Mouse (Mus musculus): ENCODE data around the gene Alg6. TPM values are rescaled to one million over a fixed set of nuclear protein-coding genes. Genes with fewer than 3 reads are reported as not detected.

Alg6 gene
- polyA plus RNA-seq, 1 experiment = 1.6 TPM

- H3K36me3 ChIP-seq (ENCODE audit: control insufficient read depth, insufficient read depth, low read length) = 0 out of 2 replicates have a peak, but pooled peaks cover 3% of the 10 kb centered on the region
- TF ChIP-seq CTCF (IDR thresholded peaks at IDR 0.05; ENCODE audit: extremely low read depth, insufficient read length, insufficient replicate concordance, low read depth, low read length) = no peak
- TF ChIP-seq POLR2A (IDR thresholded peaks at IDR 0.05; ENCODE audit: low read depth, low read length) = no peak
- no peaks in the 10 kb centered on the region for H3K27me3 ChIP-seq (ENCODE audit: control insufficient read depth, insufficient read depth, low read length)
- no peak overlapping the region for H3K4me3 ChIP-seq (ENCODE audit: low read depth, low read length)
- no peak overlapping the region for H3K27ac ChIP-seq (ENCODE audit: insufficient read depth, low read depth, low read length)
- no peaks in the 10 kb centered on the region for H3K4me1 ChIP-seq (ENCODE audit: control insufficient read depth, insufficient read depth, insufficient read length, low read length)
- WGBS = 48% methylated on average over 5 of the region's 5 CpGs
These were observed 50.8 kb downstream of the Alg6 start for GRCm38 (mm10) chr4:99766303-99766702.

GRCm38 (mm10) chr4:99766753-99767152, 51.3 kb downstream of the Alg6 start:
- TF ChIP-seq CTCF (IDR thresholded peaks at IDR 0.05; ENCODE audit: extremely low read depth, insufficient read length, insufficient replicate concordance, low read depth, low read length) (no peak), POLR2A (IDR thresholded peaks at IDR 0.05; ENCODE audit: low read depth, low read length) (no peak)
- H3K36me3 ChIP-seq (ENCODE audit: control insufficient read depth, insufficient read depth, low read length) = 0 out of 2 replicates have a peak, but pooled peaks cover 1% of the 10 kb centered on the region
- 61% methylated on average over 1 of the region's 1 CpGs for WGBS
- no peak overlapping the region for H3K27ac ChIP-seq (ENCODE audit: insufficient read depth, low read depth, low read length)
- no peak overlapping the region for H3K4me3 ChIP-seq (ENCODE audit: low read depth, low read length)
- H3K4me1 ChIP-seq (ENCODE audit: control insufficient read depth, insufficient read depth, insufficient read length, low read length) = no peaks in the 10 kb centered on the region
- H3K27me3 ChIP-seq (ENCODE audit: control insufficient read depth, insufficient read depth, low read length) = no peaks in the 10 kb centered on the region

- H3K36me3 ChIP-seq (ENCODE audit: control insufficient read depth, insufficient read depth, low read length) = 0 out of 2 replicates have a peak, but pooled peaks cover 1% of the 10 kb centered on the region
- 91% methylated on average over 5 of the region's 5 CpGs for WGBS
- no peak overlapping the region for H3K27ac ChIP-seq (ENCODE audit: insufficient read depth, low read depth, low read length)
- no peak for TF ChIP-seq CTCF (IDR thresholded peaks at IDR 0.05; ENCODE audit: extremely low read depth, insufficient read length, insufficient replicate concordance, low read depth, low read length)
- TF ChIP-seq POLR2A (IDR thresholded peaks at IDR 0.05; ENCODE audit: low read depth, low read length) = no peak
- no peak overlapping the region for H3K4me3 ChIP-seq (ENCODE audit: low read depth, low read length)
- H3K4me1 ChIP-seq (ENCODE audit: control insufficient read depth, insufficient read depth, insufficient read length, low read length) = no peaks in the 10 kb centered on the region
- H3K27me3 ChIP-seq (ENCODE audit: control insufficient read depth, insufficient read depth, low read length) = no peaks in the 10 kb centered on the region
These were observed 55.1 kb downstream of the Alg6 start for GRCm38 (mm10) chr4:99770555-99770954.

GRCm38 (mm10) chr4:99773041-99773440, 57.6 kb downstream of the Alg6 start:
- no peaks in the 10 kb centered on the region for H3K27me3 ChIP-seq (ENCODE audit: control insufficient read depth, insufficient read depth, low read length)
- H3K27ac ChIP-seq (ENCODE audit: insufficient read depth, low read depth, low read length) = no peak overlapping the region
- 56% methylated on average over 1 of the region's 1 CpGs for WGBS
- H3K4me1 ChIP-seq (ENCODE audit: control insufficient read depth, insufficient read depth, insufficient read length, low read length) = no peaks in the 10 kb centered on the region
- H3K36me3 ChIP-seq (ENCODE audit: control insufficient read depth, insufficient read depth, low read length) = no peaks in the 10 kb centered on the region
- TF ChIP-seq POLR2A (IDR thresholded peaks at IDR 0.05; ENCODE audit: low read depth, low read length) (no peak), CTCF (IDR thresholded peaks at IDR 0.05; ENCODE audit: extremely low read depth, insufficient read length, insufficient replicate concordance, low read depth, low read length) (no peak)
- no peak overlapping the region for H3K4me3 ChIP-seq (ENCODE audit: low read depth, low read length)

GRCm38 (mm10) chr4:99792365-99792764, 76.9 kb downstream of the Alg6 start:
- no peak for TF ChIP-seq CTCF (IDR thresholded peaks at IDR 0.05; ENCODE audit: extremely low read depth, insufficient read length, insufficient replicate concordance, low read depth, low read length)
- TF ChIP-seq POLR2A (IDR thresholded peaks at IDR 0.05; ENCODE audit: low read depth, low read length) = no peak
- Histone ChIP-seq H3K27ac (ENCODE audit: insufficient read depth, low read depth, low read length) (no peak overlapping the region), H3K27me3 (ENCODE audit: control insufficient read depth, insufficient read depth, low read length) (no peaks in the 10 kb centered on the region), H3K36me3 (ENCODE audit: control insufficient read depth, insufficient read depth, low read length) (no peaks in the 10 kb centered on the region), H3K4me1 (ENCODE audit: control insufficient read depth, insufficient read depth, insufficient read length, low read length) (no peaks in the 10 kb centered on the region), H3K4me3 (ENCODE audit: low read depth, low read length) (no peak overlapping the region)
- WGBS = 93% methylated on average over 6 of the region's 6 CpGs

Other genes starting within 250 kb of the Alg6 start
- 1.0 and 1.1 TPM in 2 replicates for gene Foxd3, start 59.4 kb upstream of the Alg6 start, polyA plus RNA-seq (2012; rRNA removed)
- gene Efcab7, start 113.5 kb downstream of the Alg6 start, polyA plus RNA-seq (2012; rRNA removed) = 0.18 TPM in 1 of 2 replicates, not detected in the other
- gene Pgm1, start 213.8 kb downstream of the Alg6 start, polyA plus RNA-seq (2012; rRNA removed) = 13.1 and 23.8 TPM in 2 replicates
- gene Itgb3bp, start 214.1 kb downstream of the Alg6 start, polyA plus RNA-seq (2012; rRNA removed) = 0.03 and 0.15 TPM in 2 replicates

All from small intestine, adult 2 months (tissue).